Mouse (Mus musculus): ENCODE results near the gene Olfr8.
"Not testable (repeated sequence)": the region's sequence is repeated elsewhere in the genome, so short reads cannot be mapped to it uniquely, and the experiment has no call there.

Olfr8 gene

DNA sequence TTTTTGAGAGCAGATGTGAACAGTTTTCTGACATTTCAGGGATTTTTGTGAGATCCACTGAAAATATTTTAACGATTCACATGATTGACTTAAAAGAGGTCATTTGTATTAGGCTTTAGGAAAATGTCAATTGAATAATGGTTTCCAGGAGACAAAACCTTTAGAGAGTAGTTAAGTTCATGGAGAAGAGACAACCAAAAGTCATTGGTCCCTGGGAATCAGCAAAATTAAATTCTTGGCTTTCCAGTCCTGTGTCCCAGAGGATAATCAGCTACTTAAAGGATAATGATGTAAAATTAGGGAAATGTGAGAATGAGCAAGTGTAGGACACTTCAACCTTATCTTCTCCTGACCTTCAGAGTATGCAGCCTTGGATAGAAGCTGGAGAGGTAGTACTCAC is at the start of gene Olfr8:
Olfr8 (plus strand) TSS at position 301 of the 400 bp plus-strand sequence.
- not testable (repeated sequence) for H3K27me3 ChIP-seq (ENCODE audit: control insufficient read depth, insufficient read depth, low read length, poor library complexity, severe bottlenecking); H3K36me3 ChIP-seq (ENCODE audit: control insufficient read depth, insufficient read depth, low read length, poor library complexity, severe bottlenecking); DNase-seq (ENCODE audit: low read depth, low spot score)

DNA sequence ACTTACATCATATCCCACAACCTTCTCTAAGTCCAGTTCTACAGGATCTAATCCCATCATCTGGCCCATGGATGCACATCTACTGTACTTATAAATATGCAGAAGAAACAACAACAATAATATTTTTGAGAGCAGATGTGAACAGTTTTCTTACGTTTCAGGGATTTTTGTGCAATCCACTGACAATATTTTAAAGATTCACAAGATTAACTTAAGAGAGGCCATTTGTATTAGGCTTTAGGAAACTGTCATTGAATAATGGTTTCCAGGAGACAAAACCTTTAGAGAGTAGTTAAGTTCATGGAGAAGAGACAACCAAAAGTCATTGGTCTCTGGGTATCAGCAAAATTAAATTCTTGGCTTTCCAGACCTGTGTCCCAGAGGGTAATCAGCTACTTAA is 37.6 kb upstream of the Olfr8 start, which contains the start of gene Olfr1354:
Olfr1354 (plus strand) TSS at position 301 of the 400 bp plus-strand sequence.
- not testable (repeated sequence) for DNase-seq (ENCODE audit: low read depth, low spot score); H3K27me3 ChIP-seq (ENCODE audit: control insufficient read depth, insufficient read depth, low read length, poor library complexity, severe bottlenecking); H3K36me3 ChIP-seq (ENCODE audit: control insufficient read depth, insufficient read depth, low read length, poor library complexity, severe bottlenecking)

DNA sequence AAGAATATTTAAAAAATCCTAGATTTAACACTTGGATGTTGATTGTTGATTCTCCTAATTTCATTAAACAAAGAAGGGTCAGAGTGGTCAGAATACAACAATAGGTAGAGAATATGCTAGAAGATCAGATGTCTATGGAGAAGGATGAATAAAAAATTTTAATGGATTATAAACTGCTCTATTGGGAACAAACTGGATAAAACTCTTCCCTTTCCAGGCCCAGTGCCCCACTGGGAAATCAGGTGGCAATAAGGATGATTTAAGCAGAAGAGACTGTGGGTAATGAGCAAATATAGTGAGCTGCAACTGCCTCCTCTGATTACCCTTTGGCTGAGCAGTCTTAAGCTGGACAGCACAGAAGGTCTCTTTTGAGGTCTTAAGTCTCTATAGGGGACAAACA is 12.6 kb downstream of the Olfr8 start, which contains the start of gene Olfr1353:
Olfr1353 (plus strand) TSS at position 301 of the 400 bp plus-strand sequence.
- not testable (repeated sequence) for H3K27me3 ChIP-seq (ENCODE audit: control insufficient read depth, insufficient read depth, low read length, poor library complexity, severe bottlenecking); H3K36me3 ChIP-seq (ENCODE audit: control insufficient read depth, insufficient read depth, low read length, poor library complexity, severe bottlenecking); DNase-seq (ENCODE audit: low read depth, low spot score)

DNA sequence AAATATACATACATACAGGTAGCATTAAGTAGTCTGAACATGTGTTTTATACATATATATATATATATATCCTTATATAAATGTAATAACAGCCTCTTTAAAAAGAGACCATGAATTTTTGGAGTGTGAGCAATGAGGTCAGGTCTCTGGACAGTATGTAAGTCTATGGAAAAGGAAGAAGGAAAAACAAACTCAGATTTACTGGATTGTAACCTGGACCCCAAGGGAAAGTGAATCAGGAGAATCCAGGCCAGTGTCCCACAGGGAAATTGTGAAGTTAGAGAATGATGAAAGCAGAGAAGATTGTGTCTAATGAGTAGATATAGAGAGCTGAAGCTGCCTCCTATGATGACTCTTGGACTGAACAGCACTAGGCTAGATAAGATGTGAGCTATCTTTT is 30.3 kb downstream of the Olfr8 start, which contains the start of gene Olfr1352:
Olfr1352 (plus strand) TSS at position 301 of the 400 bp plus-strand sequence.
- no peak for DNase-seq (ENCODE audit: low read depth, low spot score)
- no peaks in the 10 kb centered on the region for H3K27me3 ChIP-seq (ENCODE audit: control insufficient read depth, insufficient read depth, low read length, poor library complexity, severe bottlenecking)

More for the DNA sequence above, 30.3 kb downstream of the Olfr8 start, which contains the start of gene Olfr1352:
- H3K36me3 ChIP-seq (ENCODE audit: control insufficient read depth, insufficient read depth, low read length, poor library complexity, severe bottlenecking) = no peaks in the 10 kb centered on the region

Data from splenic B cell, adult 2 months (primary cell).